Comparison of ENCODE assay signal across 33 mouse cellular contexts in the genomic region with DNA sequence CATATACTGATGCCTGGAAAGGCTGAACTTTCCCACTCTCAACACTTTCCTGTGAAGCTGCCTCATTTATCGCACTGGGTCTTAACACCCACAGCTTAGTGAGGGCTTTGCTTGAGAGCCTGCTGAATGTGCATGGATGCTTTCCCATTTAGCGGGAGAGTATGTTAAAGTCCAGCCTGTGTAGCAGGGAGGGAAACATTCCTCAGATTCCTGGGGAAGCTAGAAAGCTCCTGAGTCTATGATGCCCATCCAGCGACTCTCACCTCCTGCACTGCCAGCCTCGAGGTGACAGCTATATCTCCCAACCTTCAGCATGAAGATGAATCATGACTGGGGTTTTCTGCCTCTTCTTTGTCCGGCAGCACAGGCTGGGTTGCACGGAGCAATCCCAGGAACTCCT.
"Had no signal": no experiment of that assay in that cellular context is flagged by ENCODE, and none has a peak within 500 bp of the region (broad histone marks: within the 10 kb centered on the region; RNA-seq: fewer than 3 reads in every experiment).

No protein-coding gene starts in this region.

- H3K27ac ChIP-seq: heart, embryonic 13.5 days; heart, embryonic 15.5 days; hindbrain, embryonic 10.5 days; hindbrain, embryonic 12.5 days; hindbrain, embryonic 13.5 days; hindbrain, embryonic 14.5 days; hindbrain, embryonic 15.5 days; hindbrain, postnatal 0 days; intestine, embryonic 15.5 days; kidney, postnatal 0 days; layer of hippocampus, adult 2 months; left cerebral cortex, adult 2 months had no signal

- H3K4me3 ChIP-seq: heart, embryonic 12.5 days; heart, embryonic 13.5 days; heart, embryonic 15.5 days; hindbrain, embryonic 10.5 days; hindbrain, embryonic 12.5 days; hindbrain, embryonic 13.5 days; hindbrain, embryonic 15.5 days; intestine, embryonic 15.5 days; layer of hippocampus, adult 2 months; left cerebral cortex, adult 2 months had no signal

- H3K4me2 ChIP-seq: heart, embryonic 11.5 days; heart, embryonic 12.5 days; heart, embryonic 13.5 days; heart, embryonic 15.5 days; hindbrain, embryonic 12.5 days; hindbrain, embryonic 13.5 days; hindbrain, embryonic 14.5 days; hindbrain, embryonic 15.5 days; intestine, embryonic 15.5 days had no signal

- DNase-seq: heart, postnatal 10 days; heart, postnatal 14 days; heart, postnatal 36 days; heart, postnatal 4 days; kidney, adult 11 months; kidney, adult 18-20 months; kidney, adult 2 months; kidney, adult 8-10 months; kidney, adult 9 months; kidney, postnatal 10 days; kidney, postnatal 14 days; kidney, postnatal 25 days; kidney, postnatal 4 days; layer of hippocampus, adult 9-11 months; layer of hippocampus, postnatal 36 days had no signal

- H3K9ac ChIP-seq: heart, embryonic 12.5 days; heart, embryonic 13.5 days; heart, embryonic 15.5 days; hindbrain, embryonic 12.5 days; hindbrain, embryonic 13.5 days; hindbrain, embryonic 14.5 days; hindbrain, embryonic 15.5 days; intestine, embryonic 15.5 days had no signal

- H3K4me1 ChIP-seq: heart, embryonic 13.5 days; hindbrain, embryonic 12.5 days; hindbrain, embryonic 13.5 days; hindbrain, embryonic 15.5 days; intestine, embryonic 15.5 days had no signal

- H3K36me3 ChIP-seq: heart, embryonic 12.5 days; heart, embryonic 13.5 days; heart, embryonic 15.5 days; hindbrain, embryonic 10.5 days; hindbrain, embryonic 12.5 days; hindbrain, embryonic 13.5 days; hindbrain, embryonic 15.5 days; intestine, embryonic 15.5 days had no signal

- H3K27me3 ChIP-seq: heart, embryonic 12.5 days; heart, embryonic 15.5 days; hindbrain, embryonic 12.5 days; hindbrain, embryonic 13.5 days; hindbrain, embryonic 15.5 days; intestine, embryonic 15.5 days had no signal

- H3K9me3 ChIP-seq: heart, embryonic 15.5 days; hindbrain, embryonic 15.5 days; intestine, embryonic 15.5 days had no signal

- ATAC-seq: hindbrain, embryonic 16.5 days; hindbrain, postnatal 0 days; inflammation-experienced regulatory T-cells, adult 6 months; intestine, embryonic 15.5 days; intestine, embryonic 16.5 days; intestine, postnatal 0 days had no signal
